Mouse (Mus musculus) heart, embryonic 16.5 days (tissue): ENCODE data around the gene Egr4. TPM values are rescaled to one million over a fixed set of nuclear protein-coding genes. Genes with fewer than 3 reads are reported as not detected.

Source experiments
- ATAC-seq: fragments of 200-750 bp; cut with Nextera tagmentation; replicated peaks from 2 replicates; pipeline ENCODE4 v1.8.0; 2017; ENCODE audit warnings: moderate number of reproducible peaks; ENCODE audit not compliant: insufficient read depth, low FRiP score; ENCODE audit errors: extremely low read depth
- H3K27ac ChIP-seq: fragments of 300-500 bp; sonication (generic); 2 replicates; pipeline ENCODE4 v1.5.1; 2014; ENCODE audit warnings: mild to moderate bottlenecking, low read length, control low read depth, moderate library complexity
- H3K27me3 ChIP-seq: fragments of 300-500 bp; sonication (generic); 2 replicates; pipeline ENCODE4 v1.6.1; 2014; ENCODE audit warnings: low read length, mixed read lengths; ENCODE audit not compliant: control insufficient read depth, insufficient read depth
- H3K36me3 ChIP-seq: fragments of 300-500 bp; sonication (generic); 2 replicates; pipeline ENCODE4 v1.6.1; 2014; ENCODE audit not compliant: control insufficient read depth, insufficient read depth
- H3K4me1 ChIP-seq: fragments of 300-500 bp; sonication (generic); 2 replicates; pipeline ENCODE4 v1.6.1; 2014; ENCODE audit warnings: low read length, mixed read lengths; ENCODE audit not compliant: control insufficient read depth, insufficient read depth
- H3K4me2 ChIP-seq: fragments of 300-500 bp; sonication (generic); 2 replicates; pipeline ENCODE4 v1.6.1; 2014; ENCODE audit warnings: low read depth, mild to moderate bottlenecking, control low read depth, low read length
- H3K4me3 ChIP-seq: fragments of 300-500 bp; sonication (generic); 2 replicates; pipeline ENCODE4 v1.5.1; 2014; ENCODE audit warnings: mild to moderate bottlenecking, control low read depth, low read length
- H3K9ac ChIP-seq: fragments of 300-500 bp; sonication (generic); 2 replicates; pipeline ENCODE4 v1.6.1; 2014; ENCODE audit warnings: low read length, control low read depth
- H3K9me3 ChIP-seq: fragments of 300-500 bp; sonication (generic); replicated peaks from 2 replicates; pipeline ENCODE4 v1.6.1; 2016; ENCODE audit warnings: low read length; ENCODE audit not compliant: control insufficient read depth
- WGBS: fragments of 180-500 bp; shearing (Covaris S2); extraction: QIAGEN DNeasy Blood & Tissue Kit; methylation state at CpG from one replicate; pipeline ENCODE4 v1.1.7; 2014; 5-methylcytosine and 5-hydroxymethylcytosine counted together
- polyA plus RNA-seq: library from polyadenylated mRNA; unstranded; fragments of >200 nt; fragmentation: Nextera tagmentation; extraction: Ambion mirVana; gene quantifications from 2 replicates; pipeline ENCODE4 v1.2.1, GENCODE M21; 2015

The Egr4 gene
- polyA plus RNA-seq, 1 experiment from 2014 or later = not detected

- WGBS = 2% methylated on average over 80 of the region's 90 CpGs
- no peak overlapping the region for H3K27ac ChIP-seq
These were observed 535 bp downstream of the Egr4 start for GRCm38 (mm10) chr6:85512577-85513530.

GRCm38 (mm10) chr6:85512056-85512440, 1.3 kb downstream of the Egr4 start:
- under 1% methylated on average over 34 of the region's 36 CpGs for WGBS
- peak overlapping the region; percentile 38 for H3K4me3 ChIP-seq
- H3K4me2 ChIP-seq = peak overlapping the region; percentile 47
- peaks cover 80% of the 10 kb centered on the region for H3K27me3 ChIP-seq
- ATAC-seq = 0 out of 2 replicates have a peak, but pooled peaks have one; percentile 23
- H3K27ac ChIP-seq = no peak overlapping the region
- H3K9me3 ChIP-seq = no peaks in the 10 kb centered on the region
- peaks cover 12% of the 10 kb centered on the region for H3K4me1 ChIP-seq
- no peaks in the 10 kb centered on the region for H3K36me3 ChIP-seq
- H3K9ac ChIP-seq = no peak overlapping the region

More at GRCm38 (mm10) chr6:85512577-85513530, 535 bp downstream of the Egr4 start:
- Histone ChIP-seq H3K4me2 (peak overlapping the region; percentile 80), H3K36me3 (no peaks in the 10 kb centered on the region), H3K9ac (no peak overlapping the region), H3K9me3 (no peaks in the 10 kb centered on the region), H3K4me3 (peak overlapping the region; percentile 54), H3K27me3 (peaks cover 81% of the 10 kb centered on the region), H3K4me1 (peaks cover 12% of the 10 kb centered on the region)
- ATAC-seq = 0 out of 2 replicates have a peak, but pooled peaks have one; percentile 12

GRCm38 (mm10) chr6:85511286-85512055, 1.9 kb downstream of the Egr4 start:
- peaks cover 76% of the 10 kb centered on the region for H3K27me3 ChIP-seq

GRCm38 (mm10) chr6:85510476-85510875, 2.9 kb downstream of the Egr4 start:
- WGBS = 1% methylated on average over 6 of the region's 6 CpGs
- peaks cover 12% of the 10 kb centered on the region for H3K4me1 ChIP-seq
- H3K9me3 ChIP-seq = no peaks in the 10 kb centered on the region
- no peak overlapping the region for H3K4me2 ChIP-seq
- H3K27ac ChIP-seq = no peak overlapping the region
- no peak overlapping the region for H3K4me3 ChIP-seq
- H3K27me3 ChIP-seq = peaks cover 74% of the 10 kb centered on the region
- no peaks in the 10 kb centered on the region for H3K36me3 ChIP-seq
- H3K9ac ChIP-seq = no peak overlapping the region
- ATAC-seq = no peak

More at GRCm38 (mm10) chr6:85511286-85512055, 1.9 kb downstream of the Egr4 start:
- Histone ChIP-seq H3K9me3 (no peaks in the 10 kb centered on the region), H3K4me1 (peaks cover 12% of the 10 kb centered on the region), H3K4me3 (peak overlapping the region; percentile 38), H3K36me3 (no peaks in the 10 kb centered on the region), H3K9ac (no peak overlapping the region), H3K27ac (no peak overlapping the region), H3K4me2 (peak overlapping the region; percentile 47)
- 0 out of 2 replicates have a peak, but pooled peaks have one; percentile 49 for ATAC-seq
- under 1% methylated on average over 88 of the region's 88 CpGs for WGBS

- no peaks in the 10 kb centered on the region for H3K9me3 ChIP-seq
- no peak overlapping the region for H3K27ac ChIP-seq
- H3K4me2 ChIP-seq = no peak overlapping the region
- H3K27me3 ChIP-seq = peaks cover 69% of the 10 kb centered on the region
- H3K9ac ChIP-seq = no peak overlapping the region
- WGBS = 39% methylated on average over 5 of the region's 5 CpGs
- H3K36me3 ChIP-seq = no peaks in the 10 kb centered on the region
- H3K4me3 ChIP-seq = no peak overlapping the region
- peaks cover 12% of the 10 kb centered on the region for H3K4me1 ChIP-seq
- ATAC-seq = no peak
These were observed 4.8 kb downstream of the Egr4 start for GRCm38 (mm10) chr6:85508602-85509001.

- Histone ChIP-seq H3K4me1 (peaks cover 4% of the 10 kb centered on the region), H3K4me2 (no peak overlapping the region), H3K9me3 (no peaks in the 10 kb centered on the region), H3K27me3 (peaks cover 57% of the 10 kb centered on the region), H3K36me3 (no peaks in the 10 kb centered on the region), H3K27ac (no peak overlapping the region), H3K4me3 (no peak overlapping the region), H3K9ac (no peak overlapping the region)
- no peak for ATAC-seq
- WGBS = 74% methylated on average over 2 of the region's 2 CpGs
These were observed 8.5 kb downstream of the Egr4 start for GRCm38 (mm10) chr6:85504908-85505307.

GRCm38 (mm10) chr6:85502911-85503250, 10.5 kb downstream of the Egr4 start, which contains the start of gene Fbxo41:
TSS of gene Fbxo41 (minus strand) at chr6:85502994.
- WGBS = 3% methylated on average over 22 of the region's 22 CpGs
- H3K9me3 ChIP-seq = no peaks in the 10 kb centered on the region
- no peak for ATAC-seq
- peaks cover 41% of the 10 kb centered on the region for H3K27me3 ChIP-seq
- peaks cover 4% of the 10 kb centered on the region for H3K4me1 ChIP-seq
- H3K4me3 ChIP-seq = peak within 1 kb of the TSS; percentile 69
- no peak within 1 kb of the TSS for H3K27ac ChIP-seq
- no peaks in the 10 kb centered on the region for H3K36me3 ChIP-seq
- H3K4me2 ChIP-seq = peak within 1 kb of the TSS; percentile 92
- H3K9ac ChIP-seq = peak within 1 kb of the TSS; percentile 62

GRCm38 (mm10) chr6:85502103-85502910, 11.1 kb downstream of the Egr4 start:
- no peak for ATAC-seq
- Histone ChIP-seq H3K27me3 (peaks cover 41% of the 10 kb centered on the region), H3K4me1 (peaks cover 4% of the 10 kb centered on the region), H3K4me2 (peak overlapping the region; percentile 92), H3K9ac (peak overlapping the region; percentile 62), H3K27ac (no peak overlapping the region), H3K36me3 (no peaks in the 10 kb centered on the region), H3K4me3 (peak overlapping the region; percentile 69), H3K9me3 (no peaks in the 10 kb centered on the region)
- WGBS = 2% methylated on average over 33 of the region's 37 CpGs
